Mouse (Mus musculus) liver, embryonic 12.5 days (tissue): ENCODE data around the gene Rad23a. TPM values are rescaled to one million over a fixed set of nuclear protein-coding genes. Genes with fewer than 3 reads are reported as not detected.

Experiments
- ATAC-seq: fragments of 200-750 bp; cut with Nextera tagmentation; 2 replicates; pipeline ENCODE4 v1.8.0; 2017; ENCODE audit warnings: moderate number of reproducible peaks, mild to moderate bottlenecking, moderate library complexity
- H3K27ac ChIP-seq: fragments of 300-500 bp; sonication (generic); 2 replicates; pipeline ENCODE4 v1.5.1; 2016; ENCODE audit warnings: mild to moderate bottlenecking
- H3K27me3 ChIP-seq: fragments of 300-500 bp; sonication (generic); replicated peaks from 2 replicates; pipeline ENCODE4 v1.6.1; 2016; ENCODE audit warnings: mild to moderate bottlenecking, moderate library complexity
- H3K36me3 ChIP-seq: fragments of 300-500 bp; sonication (generic); 2 replicates; pipeline ENCODE4 v1.6.1; 2016; ENCODE audit warnings: mild to moderate bottlenecking, moderate library complexity
- H3K4me1 ChIP-seq: fragments of 300-500 bp; sonication (generic); 2 replicates; pipeline ENCODE4 v1.6.1; 2016
- H3K4me2 ChIP-seq: fragments of 300-500 bp; sonication (generic); 2 replicates; pipeline ENCODE4 v1.6.1; 2016; ENCODE audit warnings: mild to moderate bottlenecking, moderate library complexity
- H3K4me3 ChIP-seq: fragments of 300-500 bp; sonication (generic); 2 replicates; pipeline ENCODE4 v1.5.1; 2016; ENCODE audit warnings: mild to moderate bottlenecking, moderate library complexity
- H3K9ac ChIP-seq: fragments of 300-500 bp; sonication (generic); 2 replicates; pipeline ENCODE4 v1.6.1; 2016; ENCODE audit warnings: mild to moderate bottlenecking, moderate library complexity
- H3K9me3 ChIP-seq: fragments of 300-500 bp; sonication (generic); replicated peaks from 2 replicates; pipeline ENCODE4 v1.6.1; 2016; ENCODE audit warnings: mild to moderate bottlenecking, moderate library complexity
- WGBS: fragments of 180-500 bp; shearing (Covaris S2); methylation state at CpG from one replicate; pipeline ENCODE4 v1.1.7; 2016; ENCODE audit not compliant: insufficient replicate concordance; 5-methylcytosine and 5-hydroxymethylcytosine counted together
- polyA plus RNA-seq: library from polyadenylated mRNA; unstranded; fragments of >200 nt; fragmentation: Nextera tagmentation; extraction: Ambion mirVana; gene quantifications from 2 replicates; pipeline ENCODE4 v1.2.1, GENCODE M21; 2016

The Rad23a gene
- polyA plus RNA-seq, 1 experiment from 2014 or later, result 274 TPM

DNA sequence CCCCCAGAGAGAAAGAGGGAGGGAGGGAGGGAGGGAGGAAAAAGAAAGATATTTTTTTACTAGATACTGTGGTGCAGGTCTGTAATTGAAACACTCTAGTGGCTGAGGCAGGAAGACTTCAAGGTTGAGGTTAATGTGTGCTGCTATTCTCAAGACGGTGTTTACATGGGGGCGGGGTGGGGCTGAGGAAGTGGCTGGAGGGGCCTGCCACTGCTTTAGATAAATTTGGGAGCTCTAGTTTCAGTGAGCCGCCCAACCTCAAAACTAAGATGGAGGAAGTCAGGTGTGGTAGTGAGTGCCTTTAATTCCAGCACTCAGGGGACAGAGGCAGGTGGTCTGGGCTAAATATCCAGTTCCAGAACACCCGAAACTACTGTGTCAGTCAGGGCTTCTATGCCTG is 14.8 kb downstream of the Rad23a start:
- peak; percentile 53 for ATAC-seq
- WGBS, result 27% methylated on average over 4 of the region's 4 CpGs
- Histone ChIP-seq H3K4me2 (peak overlapping the region; percentile 51), H3K27ac (peak overlapping the region; percentile 81), H3K9ac (peak overlapping the region; percentile 46), H3K9me3 (no peaks in the 10 kb centered on the region), H3K4me1 (peaks cover 59% of the 10 kb centered on the region), H3K4me3 (0 out of 2 replicates have a peak overlapping the region, but pooled peaks have one; percentile 7), H3K27me3 (no peaks in the 10 kb centered on the region), H3K36me3 (0 out of 2 replicates have a peak, but pooled peaks cover 5% of the 10 kb centered on the region)

- no peak overlapping the region for H3K4me3 ChIP-seq
Observed at GRCm38 (mm10) chr8:84823653-84824052, 16.8 kb downstream of the Rad23a start.

DNA sequence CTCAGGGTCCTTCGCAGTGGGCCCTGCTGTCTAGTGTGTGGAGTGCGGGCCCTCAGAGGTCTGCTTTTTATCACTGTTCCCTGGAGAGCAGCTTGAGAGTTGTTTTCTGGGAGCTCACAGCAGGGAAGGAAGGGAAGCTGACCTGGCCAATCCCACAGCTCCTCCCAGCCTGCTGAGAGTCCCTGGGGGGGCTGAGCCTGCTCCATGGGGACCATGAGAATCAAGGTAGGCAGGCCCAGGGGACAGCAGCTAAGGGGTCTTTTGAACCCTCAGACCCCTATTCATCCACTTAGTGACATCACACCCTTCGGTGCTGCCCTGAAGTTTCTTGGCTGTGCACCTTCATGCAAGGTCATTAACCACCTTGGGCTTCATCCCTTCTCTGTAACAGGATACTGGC is 17.7 kb downstream of the Rad23a start, which contains the start of gene Dand5:
TSS of gene Dand5 (minus strand) at position 101 of the 400 bp plus-strand sequence.
- Histone ChIP-seq H3K4me3 (no peak within 1 kb of the TSS), H3K36me3 (no peaks in the 10 kb centered on the region), H3K4me1 (peaks cover 53% of the 10 kb centered on the region), H3K9ac (no peak within 1 kb of the TSS), H3K27ac (no peak within 1 kb of the TSS), H3K9me3 (no peaks in the 10 kb centered on the region), H3K27me3 (no peaks in the 10 kb centered on the region), H3K4me2 (peak within 1 kb of the TSS; percentile 51)
- ATAC-seq, result no peak
- 57% methylated on average over 3 of the region's 3 CpGs for WGBS

More at GRCm38 (mm10) chr8:84823653-84824052, 16.8 kb downstream of the Rad23a start:
- WGBS, result 4% methylated on average over 18 of the region's 18 CpGs
- Histone ChIP-seq H3K4me1 (peaks cover 53% of the 10 kb centered on the region), H3K27ac (no peak overlapping the region), H3K4me2 (peak overlapping the region; percentile 51), H3K9ac (0 out of 2 replicates have a peak overlapping the region, but pooled peaks have one; percentile 3), H3K9me3 (no peaks in the 10 kb centered on the region), H3K27me3 (no peaks in the 10 kb centered on the region), H3K36me3 (no peaks in the 10 kb centered on the region)
- peak; percentile 65 for ATAC-seq

- H3K4me1 ChIP-seq, result peaks cover 30% of the 10 kb centered on the region
- no peak overlapping the region for H3K4me3 ChIP-seq
- no peak for ATAC-seq
- no peak overlapping the region for H3K9ac ChIP-seq
- H3K27me3 ChIP-seq, result peaks cover 34% of the 10 kb centered on the region
- H3K4me2 ChIP-seq, result no peak overlapping the region
- 71% methylated on average over 17 of the region's 17 CpGs for WGBS
- no peaks in the 10 kb centered on the region for H3K9me3 ChIP-seq
- no peaks in the 10 kb centered on the region for H3K36me3 ChIP-seq
- no peak overlapping the region for H3K27ac ChIP-seq
Observed at GRCm38 (mm10) chr8:84816117-84816516, 24.3 kb downstream of the Rad23a start.

- peak; percentile 80 for ATAC-seq
- Histone ChIP-seq H3K4me1 (peaks cover 36% of the 10 kb centered on the region), H3K27me3 (peaks cover 39% of the 10 kb centered on the region), H3K9me3 (no peaks in the 10 kb centered on the region), H3K9ac (no peak overlapping the region), H3K27ac (no peak overlapping the region), H3K4me3 (no peak overlapping the region), H3K36me3 (no peaks in the 10 kb centered on the region), H3K4me2 (peak overlapping the region; percentile 5; the same call in 1 of the 2 replicates)
- WGBS, result 13% methylated on average over 9 of the region's 9 CpGs
Observed at GRCm38 (mm10) chr8:84815547-84815946, 24.9 kb downstream of the Rad23a start.

- 47% methylated on average over 19 of the region's 19 CpGs for WGBS
- no peaks in the 10 kb centered on the region for H3K9me3 ChIP-seq
- H3K27ac ChIP-seq, result no peak overlapping the region
- H3K4me1 ChIP-seq, result peaks cover 43% of the 10 kb centered on the region
- no peaks in the 10 kb centered on the region for H3K36me3 ChIP-seq
- H3K4me2 ChIP-seq, result peak overlapping the region; percentile 5; the same call in 1 of the 2 replicates
- ATAC-seq, result peak; percentile 4; the same call in 1 of the 2 replicates
- H3K4me3 ChIP-seq, result no peak overlapping the region
- peaks cover 40% of the 10 kb centered on the region for H3K27me3 ChIP-seq
- no peak overlapping the region for H3K9ac ChIP-seq
Observed at GRCm38 (mm10) chr8:84814555-84815441, 25.7 kb downstream of the Rad23a start.

- Histone ChIP-seq H3K9me3 (no peaks in the 10 kb centered on the region), H3K27ac (no peak overlapping the region), H3K4me3 (no peak overlapping the region), H3K27me3 (peaks cover 46% of the 10 kb centered on the region), H3K9ac (no peak overlapping the region; the same call in 1 of the 2 replicates), H3K36me3 (no peaks in the 10 kb centered on the region), H3K4me1 (peaks cover 46% of the 10 kb centered on the region), H3K4me2 (no peak overlapping the region)
- no peak for ATAC-seq
- WGBS, result 78% methylated on average over 11 of the region's 11 CpGs
Observed at GRCm38 (mm10) chr8:84814240-84814554, 26.3 kb downstream of the Rad23a start.

- no peak for ATAC-seq
- Histone ChIP-seq H3K4me2 (no peak overlapping the region), H3K9ac (no peak overlapping the region; the same call in 1 of the 2 replicates), H3K4me1 (peaks cover 46% of the 10 kb centered on the region), H3K9me3 (no peaks in the 10 kb centered on the region), H3K4me3 (no peak overlapping the region), H3K36me3 (no peaks in the 10 kb centered on the region), H3K27me3 (peaks cover 50% of the 10 kb centered on the region), H3K27ac (no peak overlapping the region)
- 40% methylated on average over 3 of the region's 3 CpGs for whole genome bisulfite sequencing
Observed at GRCm38 (mm10) chr8:84813830-84814229, 26.6 kb downstream of the Rad23a start.

GRCm38 (mm10) chr8:84813059-84813458 is 27.4 kb downstream of the Rad23a start:
- ATAC-seq, result no peak
- no peaks in the 10 kb centered on the region for H3K36me3 ChIP-seq
- no peak overlapping the region for H3K4me3 ChIP-seq
- H3K4me2 ChIP-seq, result no peak overlapping the region
- H3K4me1 ChIP-seq, result peaks cover 52% of the 10 kb centered on the region
- H3K9ac ChIP-seq, result no peak overlapping the region
- peaks cover 57% of the 10 kb centered on the region for H3K27me3 ChIP-seq
- H3K9me3 ChIP-seq, result no peaks in the 10 kb centered on the region
- no peak overlapping the region for H3K27ac ChIP-seq
- 4% methylated on average over 5 of the region's 5 CpGs for WGBS

DNA sequence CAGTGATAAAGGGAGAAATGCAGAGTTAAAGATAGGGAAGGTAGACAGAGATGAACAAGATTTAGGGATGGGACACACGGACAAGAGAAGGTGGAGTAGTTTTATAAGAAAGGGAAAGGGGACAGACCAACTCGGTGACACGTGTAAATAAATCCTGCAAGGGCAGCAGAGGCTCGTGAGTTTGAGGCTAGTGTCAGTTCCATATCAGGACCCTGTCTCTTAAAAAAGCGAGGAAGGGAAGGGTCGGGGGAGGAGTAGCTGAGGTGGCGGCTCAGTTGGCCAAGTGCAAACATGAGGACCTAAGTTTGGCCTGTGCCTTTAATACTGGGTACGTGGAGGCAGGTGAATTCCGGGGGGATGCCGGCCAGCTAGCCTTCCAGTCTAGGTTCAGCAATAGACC is 29.2 kb downstream of the Rad23a start:
- Histone ChIP-seq H3K4me2 (peak overlapping the region; percentile 70), H3K9ac (peak overlapping the region; percentile 18; the same call in 1 of the 2 replicates), H3K27me3 (peaks cover 71% of the 10 kb centered on the region), H3K36me3 (no peaks in the 10 kb centered on the region), H3K27ac (no peak overlapping the region), H3K4me1 (peaks cover 52% of the 10 kb centered on the region), H3K9me3 (no peaks in the 10 kb centered on the region), H3K4me3 (peak overlapping the region; percentile 44)
- 39% methylated on average over 10 of the region's 10 CpGs for WGBS
- no peak for ATAC-seq

DNA sequence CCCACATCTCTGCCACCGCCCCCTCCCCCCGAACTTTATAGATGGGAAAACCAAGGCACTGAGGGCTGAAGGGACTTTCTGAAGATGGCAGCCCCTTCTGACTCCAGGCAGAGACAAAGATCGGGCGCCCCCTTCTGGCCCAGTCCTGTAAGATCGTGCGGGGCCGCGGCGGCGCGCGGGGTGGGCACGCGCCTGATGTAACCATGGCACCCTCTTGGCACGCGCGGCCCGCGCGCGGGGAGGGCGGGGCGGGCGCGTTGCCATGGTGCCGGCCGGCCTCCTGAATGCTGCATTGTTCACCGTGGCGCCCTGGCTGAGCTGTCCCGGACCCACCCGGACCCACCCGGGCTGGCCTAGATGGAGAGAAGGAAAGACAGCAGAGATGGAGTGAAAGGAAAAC is 29.6 kb downstream of the Rad23a start:
- peak overlapping the region; percentile 18; the same call in 1 of the 2 replicates for H3K9ac ChIP-seq
- peaks cover 51% of the 10 kb centered on the region for H3K4me1 ChIP-seq
- H3K27ac ChIP-seq, result no peak overlapping the region
- peaks cover 75% of the 10 kb centered on the region for H3K27me3 ChIP-seq
- H3K4me2 ChIP-seq, result peak overlapping the region; percentile 70
- H3K4me3 ChIP-seq, result peak overlapping the region; percentile 44
- no peaks in the 10 kb centered on the region for H3K36me3 ChIP-seq
- H3K9me3 ChIP-seq, result peaks cover 4% of the 10 kb centered on the region; the same call in 1 of the 2 replicates
- peak; percentile 41 for ATAC-seq
- WGBS, result 2% methylated on average over 32 of the region's 32 CpGs

DNA sequence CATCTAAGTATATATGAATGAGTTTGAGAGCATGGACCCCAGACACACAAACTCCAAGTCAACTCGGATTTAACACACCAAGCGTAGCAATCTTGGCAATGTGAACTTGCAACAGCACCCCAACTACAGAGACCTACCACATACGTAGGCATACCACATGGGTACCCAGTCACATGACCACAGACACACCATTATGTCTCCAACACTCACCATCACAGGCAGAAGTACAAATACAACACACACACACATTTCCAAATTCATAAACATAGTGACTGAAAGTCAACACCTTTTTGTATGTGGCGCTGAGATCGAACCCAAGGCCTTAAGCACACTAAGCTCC is 30.6 kb downstream of the Rad23a start:
- no peak overlapping the region for H3K4me2 ChIP-seq
- H3K27me3 ChIP-seq, result peaks cover 80% of the 10 kb centered on the region
- ATAC-seq, result no peak
- no peak overlapping the region for H3K9ac ChIP-seq
- no peaks in the 10 kb centered on the region for H3K36me3 ChIP-seq
- H3K4me1 ChIP-seq, result peaks cover 41% of the 10 kb centered on the region
- no peak overlapping the region for H3K27ac ChIP-seq
- peaks cover 5% of the 10 kb centered on the region; the same call in 1 of the 2 replicates for H3K9me3 ChIP-seq
- 71% methylated on average over 5 of the region's 5 CpGs for WGBS
- H3K4me3 ChIP-seq, result no peak overlapping the region
